Mouse (Mus musculus) G1E (cell line): ENCODE measurements around the gene BC030870.

Source experiments
- CTCF ChIP-seq: IDR thresholded peaks from 2 replicates; pipeline ENCODE4 v1.5.1; 2012; ENCODE audit warnings: low read depth, low read length, inconsistent platforms, mixed read lengths
- GATA1 ChIP-seq: IDR thresholded peaks from 2 replicates; pipeline ENCODE4 v1.6.1; 2012; ENCODE audit warnings: borderline replicate concordance, low read length, inconsistent platforms, mixed read lengths
- POLR2AphosphoS5 ChIP-seq: IDR thresholded peaks from 2 replicates; pipeline ENCODE4 v1.6.1; 2012; ENCODE audit warnings: low read depth, low read length, inconsistent platforms; ENCODE audit not compliant: insufficient replicate concordance

- no peak for TF ChIP-seq CTCF
- no peak for TF ChIP-seq GATA1
- TF ChIP-seq POLR2AphosphoS5: no peak
Measured at GRCm38 (mm10) chr8:65104041-65104440, 25.3 kb downstream of the BC030870 start.
